Mouse (Mus musculus) heart, postnatal 0 days (tissue): ENCODE measurements around the gene Thbs1.

ENCODE experiments used
- CTCF ChIP-seq: IDR thresholded peaks from 2 replicates; pipeline ENCODE4 v1.5.1; 2016; ENCODE audit warnings: antibody characterized with exemption, control low read depth, low read depth
- EP300 ChIP-seq: IDR thresholded peaks from 2 replicates; pipeline ENCODE4 v1.6.1; 2016; ENCODE audit warnings: antibody characterized with exemption, low read depth

- TF ChIP-seq CTCF: no peak
- TF ChIP-seq EP300: no peak
These were observed 50.8 kb downstream of the Thbs1 start for GRCm38 (mm10) chr2:118162486-118162885.
